Mouse (Mus musculus) erythroblast, adult 5-6 weeks (primary cell): ENCODE measurements around the gene Tnfrsf13b. TPM values are rescaled to one million over a fixed set of nuclear protein-coding genes. Genes with fewer than 3 reads are reported as not detected.

Experiments
- ATAC-seq: replicated peaks from 2 replicates; pipeline ENCODE4 v1.8.0; 2016; ENCODE audit warnings: moderate number of reproducible peaks, mild to moderate bottlenecking, moderate TSS enrichment, inconsistent platforms; ENCODE audit not compliant: poor library complexity, low FRiP score, severe bottlenecking
- total RNA-seq, 2 experiments: library from RNA; stranded (forward) in 1 of 2; stranded (reverse) in 1 of 2; fragments of 150-400 nt in 1 of 2; fragments of 200-764, 138-1000 nt in 1 of 2; gene quantifications; 2 replicates each; pipeline versions ENCODE4 v1.2.3 to v1.2.4; 2015 to 2017; ENCODE audit warnings: low replicate concordance in 2 of 2

Gene Tnfrsf13b
- total RNA-seq (2015; ENCODE audit: low replicate concordance) (10.2 and 11.7 TPM in 2 replicates), total RNA-seq (2017; ENCODE audit: low replicate concordance) (6.7 and 18.9 TPM in 2 replicates)

GRCm38 (mm10) chr11:61126606-61127355 is at the start of gene Tnfrsf13b:
Gene Tnfrsf13b, plus strand, starts transcription at chr11:61126755.
- ATAC-seq, result no peak

- ATAC-seq, result no peak
These were observed 44.9 kb upstream of the Tnfrsf13b start for GRCm38 (mm10) chr11:61081624-61082023.

DNA sequence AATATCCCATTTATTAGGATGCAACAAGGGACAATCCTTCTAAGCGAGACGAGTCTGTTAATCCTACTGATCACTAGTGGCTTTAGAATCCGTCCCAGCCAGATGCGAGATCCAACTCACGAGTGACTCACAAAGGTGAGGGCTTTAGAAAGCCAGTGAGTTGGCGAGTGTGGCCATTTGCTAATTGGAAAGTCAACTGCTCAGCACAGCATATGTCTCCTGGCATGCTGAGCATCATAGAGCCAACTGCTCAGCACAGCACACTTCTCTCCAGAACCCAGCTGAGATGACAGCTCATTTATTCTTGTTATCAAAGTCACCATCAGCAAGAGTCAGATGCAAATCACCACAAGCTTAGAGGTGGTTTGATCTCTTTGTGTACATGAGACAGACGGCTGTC is 36.4 kb upstream of the Tnfrsf13b start:
- ATAC-seq, result no peak

DNA sequence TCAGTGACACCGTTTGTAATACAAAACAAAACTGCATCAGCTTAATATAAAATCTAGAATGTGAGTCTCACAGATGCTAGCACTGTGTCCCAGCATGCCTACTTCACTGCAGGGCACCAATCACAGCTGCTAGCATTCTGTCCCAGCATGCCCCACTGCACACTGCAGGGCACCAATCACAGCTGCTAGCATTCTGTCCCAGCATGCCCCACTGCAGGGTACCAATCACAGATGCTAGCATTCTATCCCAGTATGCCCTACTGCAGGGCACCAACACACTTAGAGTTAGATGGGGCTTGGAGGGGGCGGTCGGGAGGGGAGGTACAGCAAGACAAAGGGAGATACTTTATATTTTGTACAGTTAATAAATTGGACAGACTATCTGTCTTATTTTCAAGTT is 35.4 kb upstream of the Tnfrsf13b start:
- no peak for ATAC-seq

- no peak for ATAC-seq
These were observed 34.8 kb upstream of the Tnfrsf13b start for GRCm38 (mm10) chr11:61091642-61092262.

DNA sequence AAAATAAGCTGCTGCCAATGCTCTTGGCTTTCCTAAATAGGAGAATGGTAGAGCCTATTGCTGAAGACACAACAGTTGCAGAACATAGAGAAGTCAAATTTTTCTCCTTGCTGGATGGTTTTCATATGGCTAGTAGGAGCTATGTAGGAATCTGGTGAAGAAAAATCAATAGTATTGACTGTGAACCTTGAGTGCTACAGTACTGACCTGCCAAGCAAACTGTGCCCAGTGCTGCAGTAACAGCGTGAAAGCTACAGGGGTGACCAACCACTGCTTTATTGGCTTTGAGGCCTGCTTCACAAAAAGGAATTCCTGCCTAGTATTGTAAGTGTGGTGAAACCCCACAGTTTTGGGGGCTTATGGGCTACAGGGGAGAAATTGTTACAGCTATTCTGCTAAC is 28.5 kb upstream of the Tnfrsf13b start:
- no peak for ATAC-seq

- ATAC-seq, result no peak
These were observed 23.9 kb upstream of the Tnfrsf13b start for GRCm38 (mm10) chr11:61102397-61103339.

GRCm38 (mm10) chr11:61104241-61104901 is 22.2 kb upstream of the Tnfrsf13b start:
- peak; percentile 86 for ATAC-seq

- ATAC-seq, result no peak
These were observed 17.6 kb upstream of the Tnfrsf13b start for GRCm38 (mm10) chr11:61108911-61109361.

GRCm38 (mm10) chr11:61109707-61110106 is 16.8 kb upstream of the Tnfrsf13b start:
- no peak for ATAC-seq

- no peak for ATAC-seq
These were observed 16.4 kb upstream of the Tnfrsf13b start for GRCm38 (mm10) chr11:61110113-61110512.

DNA sequence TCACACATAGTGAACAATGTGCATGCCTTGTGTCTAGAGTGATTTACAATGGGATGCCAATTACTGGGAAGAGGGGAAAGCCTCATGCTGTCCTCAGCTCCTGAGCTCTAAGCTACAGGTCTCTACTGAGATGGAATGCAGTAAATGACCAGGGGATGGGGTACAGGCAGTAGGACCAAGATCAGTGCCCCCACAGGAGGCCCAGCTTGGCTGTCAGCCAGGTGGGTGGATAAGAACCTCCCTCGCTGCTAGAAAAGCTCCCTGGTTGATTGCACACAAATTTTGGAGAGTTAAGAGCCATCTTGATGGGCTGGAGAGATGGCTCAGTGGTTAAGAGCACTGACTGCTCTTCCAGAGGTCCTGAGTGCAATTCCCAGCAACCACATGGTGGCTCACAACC is 15.6 kb upstream of the Tnfrsf13b start:
- no peak for ATAC-seq

GRCm38 (mm10) chr11:61111472-61111871 is 15.1 kb upstream of the Tnfrsf13b start:
- ATAC-seq, result no peak

- no peak for ATAC-seq
These were observed 14.1 kb upstream of the Tnfrsf13b start for GRCm38 (mm10) chr11:61112323-61112995.

DNA sequence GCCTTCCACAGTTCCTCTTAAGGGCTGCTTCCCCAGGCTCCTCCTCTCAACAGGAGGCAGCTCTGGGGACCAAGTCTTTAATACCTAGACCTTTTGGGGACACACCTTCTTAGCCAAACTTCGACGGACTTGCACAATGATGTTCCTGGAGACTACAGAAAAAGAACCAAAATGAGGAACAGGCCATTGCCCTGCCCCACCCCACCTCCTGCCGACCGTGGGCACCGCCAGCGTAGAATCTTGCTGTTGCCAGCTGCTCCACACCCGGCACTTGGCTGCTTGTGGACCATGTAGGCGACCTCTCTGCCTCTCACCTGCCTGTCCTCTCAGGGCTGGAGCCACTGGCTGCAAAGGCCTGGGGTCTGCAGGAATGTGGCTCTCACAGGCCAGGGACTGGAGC is 10.3 kb upstream of the Tnfrsf13b start:
- ATAC-seq, result no peak; the same call in 1 of the 2 replicates

DNA sequence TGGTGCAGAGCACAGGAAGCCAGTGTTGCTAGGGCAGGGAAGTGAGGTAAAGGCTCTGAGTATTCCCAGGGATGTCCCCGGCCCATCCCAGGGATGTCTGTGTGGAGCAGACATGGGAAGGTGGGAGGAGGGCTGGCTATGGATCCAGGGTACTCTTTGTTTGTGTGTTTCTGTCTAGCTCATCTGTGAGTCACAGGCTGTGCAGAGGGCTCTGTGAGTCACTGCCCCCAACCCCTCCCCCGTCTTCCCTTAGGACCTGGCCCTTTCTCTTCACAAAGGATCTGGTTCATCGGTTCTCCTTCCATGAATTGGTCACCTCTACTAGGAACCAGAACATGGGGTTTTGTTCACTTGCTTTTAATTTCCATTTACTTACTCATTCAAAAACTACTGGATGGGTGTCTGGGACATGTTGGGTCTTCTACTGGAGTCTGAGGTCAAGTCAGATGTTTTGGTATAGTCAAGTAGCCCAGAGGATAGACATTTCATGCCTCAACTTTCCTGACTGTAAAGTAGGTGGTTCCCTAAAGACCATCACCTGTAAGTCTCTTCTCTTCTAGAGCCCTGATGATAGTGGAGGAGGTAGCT is 6.5 kb upstream of the Tnfrsf13b start:
- no peak for ATAC-seq

DNA sequence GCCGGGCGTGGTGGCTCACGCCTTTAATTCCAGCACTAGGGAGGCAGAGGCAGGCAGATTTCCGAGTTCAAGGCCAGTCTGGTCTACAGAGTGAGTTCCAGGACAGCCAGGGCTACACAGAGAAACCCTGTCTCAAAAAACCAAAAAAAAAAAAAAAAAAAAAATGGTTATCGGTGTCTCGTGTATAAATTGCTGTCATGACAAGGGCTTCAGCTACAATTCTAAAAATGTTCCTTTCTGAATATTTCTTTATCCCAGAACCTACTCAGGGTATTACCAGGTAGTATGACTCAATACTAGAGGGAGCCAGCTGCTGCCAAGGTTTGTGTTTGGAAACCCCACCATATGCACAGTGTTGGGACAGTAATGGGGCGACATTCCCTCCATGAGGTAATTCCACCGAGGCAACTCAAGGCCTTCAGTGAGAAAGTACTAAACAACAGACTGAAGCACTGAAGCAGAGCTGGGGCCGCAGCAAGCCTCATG is 4.2 kb upstream of the Tnfrsf13b start:
- no peak for ATAC-seq

DNA sequence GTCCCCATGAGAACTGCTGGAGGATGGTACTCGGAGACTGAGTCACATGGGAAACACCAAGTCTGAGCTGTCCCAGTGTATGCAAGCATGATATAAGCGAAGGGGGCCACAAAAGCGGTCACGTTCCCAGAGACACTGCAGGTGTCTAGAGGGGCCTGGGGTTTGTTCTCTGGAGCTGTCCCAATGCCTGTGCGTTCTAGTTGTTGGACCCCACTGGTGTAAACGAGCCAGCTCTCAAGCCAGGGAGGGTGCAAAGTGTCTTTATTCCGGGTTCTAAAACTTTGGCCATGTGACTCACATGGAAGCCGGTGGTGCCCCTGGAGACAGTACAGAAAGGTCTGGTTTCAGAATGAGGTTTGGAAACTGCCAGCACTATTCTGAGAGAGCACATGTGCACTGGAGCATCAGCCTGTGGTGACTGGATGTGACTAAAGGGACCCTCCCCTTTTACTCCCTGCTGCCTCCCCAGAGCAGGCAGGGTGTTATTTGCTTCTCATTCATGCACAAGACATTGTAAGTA is 3.7 kb upstream of the Tnfrsf13b start:
- no peak for ATAC-seq
